Mouse (Mus musculus): ENCODE measurements at regions not wholly inside any gene's neighbourhood (a gene's known extent, or its start where the extent isn't known, plus 50 kb on each side); places are given as distances from the start of the nearest gene placed in this dataset.

DNA sequence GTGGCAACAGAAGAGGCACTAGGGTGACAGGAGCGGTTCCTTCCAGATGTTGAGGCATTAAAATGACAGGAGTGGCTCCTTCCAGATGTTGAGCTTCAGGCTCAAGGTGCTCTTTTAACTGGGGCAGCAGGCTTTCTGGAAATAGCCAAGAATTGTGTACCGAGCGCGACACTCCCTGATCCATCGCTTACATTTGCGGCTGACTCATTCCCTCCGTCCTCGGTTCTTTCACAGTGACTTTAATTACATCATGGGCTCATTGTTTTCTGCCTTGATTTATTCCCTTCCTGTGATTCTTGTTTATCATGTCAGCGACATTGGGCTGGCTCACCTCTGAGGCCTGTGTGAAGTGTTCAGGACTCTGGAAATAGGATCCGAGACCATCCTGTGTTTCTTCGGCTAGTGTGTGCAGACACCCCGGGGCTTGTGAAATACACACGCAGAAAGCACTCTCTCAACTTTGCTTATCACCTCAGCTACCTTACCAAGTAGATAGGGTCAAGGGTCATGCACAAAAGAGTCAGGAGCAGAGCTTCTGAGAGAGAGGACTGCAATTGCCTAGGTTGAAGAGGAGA, 63.1 kb upstream of the Slc35c1 start:
- Histone ChIP-seq H3K36me3 (no peaks in the 10 kb centered on the region), H3K9me3 (no peaks in the 10 kb centered on the region), H3K27ac (no peak overlapping the region), H3K27me3 (replicated peaks) (no peaks in the 10 kb centered on the region), H3K4me1 (peaks cover 11% of the 10 kb centered on the region; the same call in 1 of the 2 replicates), H3K4me3 (no peak overlapping the region), H3K4me2 (replicated peaks) (no peak overlapping the region), H3K9ac (no peak overlapping the region)
- no peak for ATAC-seq (ENCODE audit: low FRiP score, low read depth)
- 81% methylated on average over 13 of the region's 13 CpGs for WGBS

DNA sequence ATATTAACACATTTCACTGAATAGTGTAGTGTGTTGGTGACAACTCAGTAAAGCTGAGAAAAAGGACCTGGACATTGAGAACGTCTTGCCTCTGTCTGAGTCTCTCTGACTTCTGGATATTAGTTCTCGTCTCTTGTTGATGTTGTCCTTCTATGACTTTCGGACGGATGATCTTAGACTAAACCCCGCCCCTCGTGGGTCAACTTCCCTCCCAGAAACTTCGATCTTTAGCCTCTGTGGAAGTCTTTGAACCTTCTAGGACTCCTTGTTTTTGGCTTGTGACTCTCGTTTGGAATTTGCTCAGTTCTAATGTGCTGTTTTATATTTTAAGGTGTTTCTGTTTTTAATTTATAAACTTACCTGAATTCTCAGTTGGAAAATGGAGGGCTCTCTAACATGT, 61.2 kb upstream of the Slc35c1 start:
- Histone ChIP-seq H3K9ac (no peak overlapping the region), H3K4me3 (no peak overlapping the region), H3K27me3 (replicated peaks) (no peaks in the 10 kb centered on the region), H3K9me3 (no peaks in the 10 kb centered on the region), H3K27ac (no peak overlapping the region), H3K4me1 (peaks cover 10% of the 10 kb centered on the region; the same call in 1 of the 2 replicates), H3K36me3 (no peaks in the 10 kb centered on the region), H3K4me2 (replicated peaks) (no peak overlapping the region)
- 83% methylated on average over 8 of the region's 8 CpGs for WGBS
- no peak for ATAC-seq (ENCODE audit: low FRiP score, low read depth)

GRCm38 (mm10) chr2:92519396-92519795, 59.1 kb upstream of the Slc35c1 start:
- H3K4me1 ChIP-seq, result no peaks in the 10 kb centered on the region
- no peaks in the 10 kb centered on the region for H3K27me3 ChIP-seq (replicated peaks)
- 85% methylated on average over 8 of the region's 8 CpGs for WGBS
- H3K4me2 ChIP-seq (replicated peaks), result no peak overlapping the region
- H3K9me3 ChIP-seq, result no peaks in the 10 kb centered on the region
- no peak for ATAC-seq (ENCODE audit: low FRiP score, low read depth)
- no peak overlapping the region for H3K4me3 ChIP-seq
- H3K27ac ChIP-seq, result no peak overlapping the region
- no peak overlapping the region for H3K9ac ChIP-seq
- H3K36me3 ChIP-seq, result no peaks in the 10 kb centered on the region

DNA sequence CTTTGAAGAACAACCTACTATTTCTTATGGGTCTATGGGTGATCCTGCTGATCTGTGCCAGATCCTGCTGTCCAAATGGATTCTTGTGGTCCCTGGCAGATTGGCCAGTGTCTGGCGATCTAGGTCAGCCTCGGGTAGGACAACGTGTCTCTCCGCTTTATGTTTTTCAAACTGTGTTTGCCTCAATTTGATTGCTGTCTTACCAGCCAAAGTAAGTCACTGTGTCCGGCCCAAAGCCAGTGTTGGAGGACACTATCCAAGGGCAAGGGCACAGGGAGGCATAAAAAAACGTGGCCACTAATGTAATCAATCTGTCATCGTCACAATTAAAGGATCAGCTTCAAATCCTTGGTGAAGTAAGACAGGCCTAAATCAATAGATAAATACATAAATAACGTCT, 58.6 kb upstream of the Slc35c1 start:
- H3K9me3 ChIP-seq, result no peaks in the 10 kb centered on the region
- no peaks in the 10 kb centered on the region for H3K4me1 ChIP-seq
- H3K36me3 ChIP-seq, result no peaks in the 10 kb centered on the region
- H3K27me3 ChIP-seq (replicated peaks), result no peaks in the 10 kb centered on the region
- no peak for ATAC-seq (ENCODE audit: low FRiP score, low read depth)
- H3K4me2 ChIP-seq (replicated peaks), result no peak overlapping the region
- H3K27ac ChIP-seq, result no peak overlapping the region
- WGBS, result 82% methylated on average over 8 of the region's 8 CpGs
- no peak overlapping the region for H3K9ac ChIP-seq
- no peak overlapping the region for H3K4me3 ChIP-seq

DNA sequence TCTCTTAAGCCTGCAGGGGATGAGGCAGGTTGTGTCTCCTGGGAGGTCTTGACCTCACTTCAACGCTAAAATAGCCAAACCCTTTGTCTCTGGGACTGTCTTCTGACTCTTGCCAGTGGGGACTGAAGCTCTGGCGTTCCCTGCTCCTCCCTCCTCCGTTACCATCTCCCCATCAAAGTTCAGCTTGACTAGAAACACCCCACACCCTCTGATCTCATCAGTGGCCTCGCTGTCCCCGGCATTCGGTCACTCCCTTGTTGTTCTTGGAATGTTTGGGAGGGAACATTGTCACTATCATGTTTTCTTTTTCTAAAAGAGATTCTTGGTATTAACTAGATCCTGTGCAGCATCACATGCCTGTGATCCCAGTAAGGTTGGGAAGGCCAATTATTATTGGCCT, 54.6 kb upstream of the Slc35c1 start:
- Histone ChIP-seq H3K4me1 (no peaks in the 10 kb centered on the region), H3K9me3 (no peaks in the 10 kb centered on the region), H3K36me3 (no peaks in the 10 kb centered on the region), H3K27ac (no peak overlapping the region), H3K27me3 (replicated peaks) (no peaks in the 10 kb centered on the region), H3K9ac (no peak overlapping the region), H3K4me2 (replicated peaks) (no peak overlapping the region), H3K4me3 (no peak overlapping the region)
- WGBS, result 57% methylated on average over 6 of the region's 6 CpGs
- ATAC-seq (ENCODE audit: low FRiP score, low read depth), result no peak

- Histone ChIP-seq H3K9ac (no peak overlapping the region), H3K27ac (no peak overlapping the region), H3K9me3 (no peaks in the 10 kb centered on the region), H3K4me1 (no peaks in the 10 kb centered on the region), H3K27me3 (replicated peaks) (no peaks in the 10 kb centered on the region), H3K4me3 (no peak overlapping the region), H3K36me3 (no peaks in the 10 kb centered on the region), H3K4me2 (replicated peaks) (no peak overlapping the region)
- 73% methylated on average over 6 of the region's 6 CpGs for WGBS
- no peak for ATAC-seq (ENCODE audit: low FRiP score, low read depth)
These were observed 51.7 kb upstream of the Slc35c1 start for GRCm38 (mm10) chr2:92511771-92512744.
